Comparison of ENCODE assay signal across 8 mouse cellular contexts in the genomic region with DNA sequence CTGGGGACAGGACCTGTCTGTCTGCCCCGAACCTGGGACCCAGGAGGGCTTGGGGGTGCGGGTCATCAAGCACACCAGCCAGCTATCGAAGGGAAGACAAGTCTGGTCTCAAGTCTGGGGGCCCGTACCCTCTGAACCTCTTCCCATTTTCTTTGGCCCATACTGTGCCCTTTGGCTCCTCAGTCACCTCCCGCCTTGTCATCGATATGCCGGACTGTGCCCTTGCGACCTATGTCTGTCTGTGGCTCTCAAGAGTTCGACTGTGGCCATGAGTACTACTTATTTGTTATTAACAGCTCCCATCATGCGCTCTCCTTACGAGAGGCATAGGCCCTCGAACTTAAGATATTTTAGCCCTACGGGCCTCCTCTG. TPM values are rescaled to one million over a fixed set of nuclear protein-coding genes. Genes with fewer than 3 reads are reported as not detected.
DNase-seq lines count a peak whose midpoint lies in the region; ATAC-seq and TF ChIP-seq lines count a peak whose summit lies in the region.

No protein-coding gene starts in this region.

- H3K9ac ChIP-seq in liver, adult 2 months (ENCODE audit: low read depth, low read length): peak overlapping the region; percentile 93
- H3K9ac ChIP-seq in embryonic facial prominence, embryonic 15.5 days: peak overlapping the region; percentile 57
- peak overlapping the region; percentile 64 for H3K9ac ChIP-seq in limb, embryonic 11.5 days (ENCODE audit: low read length)
- peak overlapping the region; percentile 67 for H3K9ac ChIP-seq in neural tube, embryonic 15.5 days (replicated peaks)

- H3K4me2 ChIP-seq in embryonic facial prominence, embryonic 15.5 days (replicated peaks): peak overlapping the region; percentile 70
- H3K4me2 ChIP-seq in limb, embryonic 11.5 days (ENCODE audit: low read depth, severe bottlenecking): peak overlapping the region; percentile 65
- H3K4me2 ChIP-seq in neural tube, embryonic 15.5 days: peak overlapping the region; percentile 82

- TF ChIP-seq CTCF in liver, adult 2 months (IDR thresholded peaks at IDR 0.05; ENCODE audit: low read depth, low read length): no peak

- no peaks in the 10 kb centered on the region for H3K27me3 ChIP-seq in liver, adult 2 months (ENCODE audit: control insufficient read depth, insufficient read depth, low read length)
- no peaks in the 10 kb centered on the region for H3K27me3 ChIP-seq in embryonic facial prominence, embryonic 15.5 days
- no peaks in the 10 kb centered on the region for H3K27me3 ChIP-seq in limb, embryonic 11.5 days (ENCODE audit: control insufficient read depth, insufficient read depth, low read length)
- H3K27me3 ChIP-seq in neural tube, embryonic 15.5 days (replicated peaks): no peaks in the 10 kb centered on the region

- H3K4me3 ChIP-seq in liver, adult 2 months (ENCODE audit: insufficient read depth, low read depth, low read length): peak overlapping the region; percentile 85
- H3K4me3 ChIP-seq in embryonic facial prominence, embryonic 15.5 days (replicated peaks): peak overlapping the region; percentile 81
- H3K4me3 ChIP-seq in limb, embryonic 11.5 days (ENCODE audit: low read depth, low read length): peak overlapping the region; percentile 71
- peak overlapping the region; percentile 82 for H3K4me3 ChIP-seq in neural tube, embryonic 15.5 days (replicated peaks)

- peak; percentile 82 for DNase-seq in liver, adult 2 months (ENCODE audit: extremely low read depth, low read depth, low spot score)
- DNase-seq in liver: no peak
- DNase-seq in limb, embryonic 11.5 days (ENCODE audit: low spot score): no peak
- no peak for DNase-seq in Muller cell, postnatal 12 days (ENCODE audit: inconsistent ontology term)
- DNase-seq in urinary bladder, postnatal 4 days (ENCODE audit: low spot score in 2 of 2): no peak
- DNase-seq in cerebellum, postnatal 10 days: no peak

- H3K36me3 ChIP-seq in liver, adult 2 months (ENCODE audit: control insufficient read depth, insufficient read depth, low read length): no peaks in the 10 kb centered on the region
- H3K36me3 ChIP-seq in embryonic facial prominence, embryonic 15.5 days: 0 out of 2 replicates have a peak, but pooled peaks cover 3% of the 10 kb centered on the region
- H3K36me3 ChIP-seq in limb, embryonic 11.5 days (ENCODE audit: control insufficient read depth, insufficient read depth, low read length): no peaks in the 10 kb centered on the region
- H3K36me3 ChIP-seq in neural tube, embryonic 15.5 days: no peaks in the 10 kb centered on the region

- H3K27ac ChIP-seq in liver, adult 2 months (replicated peaks; ENCODE audit: insufficient read depth, low read depth, low read length): peak overlapping the region; percentile 97
- peak overlapping the region; percentile 88 for H3K27ac ChIP-seq in embryonic facial prominence, embryonic 15.5 days (replicated peaks)
- H3K27ac ChIP-seq in limb, embryonic 11.5 days (replicated peaks; ENCODE audit: low read depth, low read length): 0 out of 2 replicates have a peak overlapping the region, but pooled peaks have one; percentile 45
- H3K27ac ChIP-seq in neural tube, embryonic 15.5 days (replicated peaks): peak overlapping the region; percentile 80

- no peak for TF ChIP-seq POLR2A in liver, adult 2 months (IDR thresholded peaks at IDR 0.05; ENCODE audit: extremely low read depth, insufficient read depth, low read length)

- peaks cover 31% of the 10 kb centered on the region; the same call in 1 of the 2 replicates for H3K79me2 ChIP-seq in liver, adult 2 months (ENCODE audit: control insufficient read depth, insufficient read depth, low read length)

- H3K9me3 ChIP-seq in embryonic facial prominence, embryonic 15.5 days (replicated peaks): no peaks in the 10 kb centered on the region
- no peaks in the 10 kb centered on the region for H3K9me3 ChIP-seq in limb, embryonic 11.5 days (ENCODE audit: control insufficient read depth, low read length)
- no peaks in the 10 kb centered on the region for H3K9me3 ChIP-seq in neural tube, embryonic 15.5 days (replicated peaks)

- peaks cover 24% of the 10 kb centered on the region for H3K4me1 ChIP-seq in liver, adult 2 months (ENCODE audit: control insufficient read depth, insufficient read depth, low read length)
- H3K4me1 ChIP-seq in embryonic facial prominence, embryonic 15.5 days: peaks cover 9% of the 10 kb centered on the region; the same call in 1 of the 2 replicates
- no peaks in the 10 kb centered on the region for H3K4me1 ChIP-seq in limb, embryonic 11.5 days (ENCODE audit: control insufficient read depth, insufficient read depth, low read length)
- peaks cover 18% of the 10 kb centered on the region for H3K4me1 ChIP-seq in neural tube, embryonic 15.5 days

- 4% methylated on average over 13 of the region's 13 CpGs for WGBS in liver, adult 2 months
- WGBS in embryonic facial prominence, embryonic 15.5 days: 19% methylated on average over 13 of the region's 13 CpGs
- WGBS in limb, embryonic 11.5 days: 17% methylated on average over 13 of the region's 13 CpGs
- WGBS in neural tube, embryonic 15.5 days: 21% methylated on average over 13 of the region's 13 CpGs

- ATAC-seq in embryonic facial prominence, embryonic 15.5 days (ENCODE audit: insufficient number of reproducible peaks, low FRiP score, low TSS enrichment, low read depth): no peak
- ATAC-seq in limb, embryonic 11.5 days (ENCODE audit: insufficient number of reproducible peaks, low FRiP score, low TSS enrichment, low read depth): no peak
- ATAC-seq in neural tube, embryonic 15.5 days (ENCODE audit: low FRiP score): no peak

RNA-seq across cellular contexts. Expression of a gene that starts 0.6 kb away (rescaled TPM):
- 72.4 and 99.9 TPM in 2 replicates for total RNA-seq in liver, adult 2 months (2014; rRNA removed)
- polyA plus RNA-seq in liver, adult 2 months (2012; rRNA removed): 172 and 188 TPM in 2 replicates
- polyA plus RNA-seq in embryonic facial prominence, embryonic 15.5 days (2015; fragmentation: Nextera tagmentation; extraction: Ambion mirVana): 56.0 and 56.1 TPM in 2 replicates
- polyA plus RNA-seq in limb, embryonic 11.5 days (2014; fragmentation: Nextera tagmentation; extraction: Ambion mirVana): 44.1 and 46.1 TPM in 2 replicates
- polyA plus RNA-seq in neural tube, embryonic 15.5 days (2015; fragmentation: Nextera tagmentation; extraction: Ambion mirVana): 47.2 and 56.6 TPM in 2 replicates

RNA-seq across cellular contexts. Expression of a gene that starts 27.5 kb away (rescaled TPM):
- 0.09 TPM in 1 of 2 replicates, not detected in the other for total RNA-seq in liver, adult 2 months (2014; rRNA removed)
- not detected in 2 replicates for polyA plus RNA-seq in liver, adult 2 months (2012; rRNA removed)
- polyA plus RNA-seq in embryonic facial prominence, embryonic 15.5 days (2015; fragmentation: Nextera tagmentation; extraction: Ambion mirVana): 0.14 and 0.21 TPM in 2 replicates
- polyA plus RNA-seq in limb, embryonic 11.5 days (2014; fragmentation: Nextera tagmentation; extraction: Ambion mirVana): not detected in 2 replicates
- polyA plus RNA-seq in neural tube, embryonic 15.5 days (2015; fragmentation: Nextera tagmentation; extraction: Ambion mirVana): 0.20 TPM in 1 of 2 replicates, not detected in the other

RNA-seq across cellular contexts. Expression of a gene that starts 48.6 kb away (rescaled TPM):
- total RNA-seq in liver, adult 2 months (2014; rRNA removed): 97.4 and 99.6 TPM in 2 replicates
- 46.0 and 56.3 TPM in 2 replicates for polyA plus RNA-seq in liver, adult 2 months (2012; rRNA removed)
- 171 and 186 TPM in 2 replicates for polyA plus RNA-seq in embryonic facial prominence, embryonic 15.5 days (2015; fragmentation: Nextera tagmentation; extraction: Ambion mirVana)
- 244 and 253 TPM in 2 replicates for polyA plus RNA-seq in limb, embryonic 11.5 days (2014; fragmentation: Nextera tagmentation; extraction: Ambion mirVana)
- polyA plus RNA-seq in neural tube, embryonic 15.5 days (2015; fragmentation: Nextera tagmentation; extraction: Ambion mirVana): 99.9 and 132 TPM in 2 replicates

RNA-seq across cellular contexts. Expression of a gene that starts 48.7 kb away (rescaled TPM):
- 140 and 151 TPM in 2 replicates for total RNA-seq in liver, adult 2 months (2014; rRNA removed)
- polyA plus RNA-seq in liver, adult 2 months (2012; rRNA removed): 209 and 210 TPM in 2 replicates
- 301 and 317 TPM in 2 replicates for polyA plus RNA-seq in embryonic facial prominence, embryonic 15.5 days (2015; fragmentation: Nextera tagmentation; extraction: Ambion mirVana)
- 424 and 427 TPM in 2 replicates for polyA plus RNA-seq in limb, embryonic 11.5 days (2014; fragmentation: Nextera tagmentation; extraction: Ambion mirVana)
- polyA plus RNA-seq in neural tube, embryonic 15.5 days (2015; fragmentation: Nextera tagmentation; extraction: Ambion mirVana): 267 and 291 TPM in 2 replicates

Comparison
In these comparisons a context has a peak if more than half of its experiments do, and no peak if none do; other contexts are left out.
1. H3K27ac ChIP-seq: peak in every context shown above with its lines; median percentile 97 in liver, adult 2 months; 88 in embryonic facial prominence, embryonic 15.5 days; 80 in neural tube, embryonic 15.5 days; 45 in limb, embryonic 11.5 days.